Mouse (Mus musculus): ENCODE results near the gene Rnaset2b. TPM values are rescaled to one million over a fixed set of nuclear protein-coding genes. Genes with fewer than 3 reads are reported as not detected.
A peak's percentile ranks its signal among the peaks of the same experiment; 100 is the strongest.
"Not testable (repeated sequence)": the region's sequence is repeated elsewhere in the genome, so short reads cannot be mapped to it uniquely, and the experiment has no call there.

The Rnaset2b gene
- polyA plus RNA-seq, 1 experiment from 2014 or later, result 116 TPM

- WGBS, result 100% methylated on average over 1 of the region's 7 CpGs
- not testable (repeated sequence) for H3K4me3 ChIP-seq; H3K9ac ChIP-seq; H3K4me2 ChIP-seq; H3K27ac ChIP-seq; H3K9me3 ChIP-seq; H3K27me3 ChIP-seq; H3K36me3 ChIP-seq; ATAC-seq (ENCODE audit: low FRiP score); H3K4me1 ChIP-seq (replicated peaks)
Measured at GRCm38 (mm10) chr17:6997778-6998490, 27.5 kb downstream of the Rnaset2b start.

- H3K4me1 ChIP-seq (replicated peaks); H3K4me2 ChIP-seq; H3K27me3 ChIP-seq; H3K4me3 ChIP-seq; ATAC-seq (ENCODE audit: low FRiP score); H3K36me3 ChIP-seq; H3K9me3 ChIP-seq; H3K27ac ChIP-seq; H3K9ac ChIP-seq: not testable (repeated sequence)
- 91% methylated on average over 8 of the region's 12 CpGs for WGBS
Measured at GRCm38 (mm10) chr17:7001790-7002585, 31.6 kb downstream of the Rnaset2b start.

GRCm38 (mm10) chr17:7003392-7003791 is 33.0 kb downstream of the Rnaset2b start:
- not testable (repeated sequence) for H3K36me3 ChIP-seq; H3K27me3 ChIP-seq; H3K9me3 ChIP-seq; ATAC-seq (ENCODE audit: low FRiP score); H3K27ac ChIP-seq; H3K4me3 ChIP-seq; H3K9ac ChIP-seq; H3K4me2 ChIP-seq; H3K4me1 ChIP-seq (replicated peaks)
- whole genome bisulfite sequencing, result no CpG with 5 or more reads among the region's 3 CpGs

GRCm38 (mm10) chr17:7005646-7006045 is 35.2 kb downstream of the Rnaset2b start:
- H3K27me3 ChIP-seq; H3K27ac ChIP-seq; H3K36me3 ChIP-seq; H3K9me3 ChIP-seq; ATAC-seq (ENCODE audit: low FRiP score); H3K4me2 ChIP-seq; H3K9ac ChIP-seq; H3K4me3 ChIP-seq; H3K4me1 ChIP-seq (replicated peaks): not testable (repeated sequence)
- WGBS, result 65% methylated on average over 4 of the region's 4 CpGs

- H3K4me2 ChIP-seq; ATAC-seq (ENCODE audit: low FRiP score); H3K9me3 ChIP-seq; H3K36me3 ChIP-seq; H3K27me3 ChIP-seq; H3K4me3 ChIP-seq; H3K27ac ChIP-seq; H3K4me1 ChIP-seq (replicated peaks); H3K9ac ChIP-seq: not testable (repeated sequence)
Measured at GRCm38 (mm10) chr17:7008885-7009284, 38.5 kb downstream of the Rnaset2b start.

GRCm38 (mm10) chr17:7009440-7009839 is 39.0 kb downstream of the Rnaset2b start:
- no CpG with 5 or more reads among the region's 7 CpGs for WGBS
- not testable (repeated sequence) for H3K4me2 ChIP-seq; H3K9ac ChIP-seq; H3K27me3 ChIP-seq; H3K27ac ChIP-seq; H3K4me1 ChIP-seq (replicated peaks); H3K4me3 ChIP-seq; H3K36me3 ChIP-seq; ATAC-seq (ENCODE audit: low FRiP score); H3K9me3 ChIP-seq

- not testable (repeated sequence) for H3K9me3 ChIP-seq; ATAC-seq (ENCODE audit: low FRiP score)
Measured at GRCm38 (mm10) chr17:7009901-7010300, 39.5 kb downstream of the Rnaset2b start.

GRCm38 (mm10) chr17:7014190-7014589 is 43.8 kb downstream of the Rnaset2b start:
- no CpG with 5 or more reads among the region's 1 CpGs for WGBS
- H3K4me2 ChIP-seq; ATAC-seq (ENCODE audit: low FRiP score); H3K27me3 ChIP-seq; H3K9ac ChIP-seq; H3K9me3 ChIP-seq; H3K27ac ChIP-seq; H3K4me3 ChIP-seq; H3K4me1 ChIP-seq (replicated peaks); H3K36me3 ChIP-seq: not testable (repeated sequence)

More at GRCm38 (mm10) chr17:7009901-7010300, 39.5 kb downstream of the Rnaset2b start:
- not testable (repeated sequence) for H3K9ac ChIP-seq; H3K4me3 ChIP-seq; H3K4me2 ChIP-seq; H3K4me1 ChIP-seq (replicated peaks); H3K27ac ChIP-seq; H3K36me3 ChIP-seq; H3K27me3 ChIP-seq
- WGBS, result 73% methylated on average over 4 of the region's 9 CpGs

- 0% methylated on average over 7 of the region's 14 CpGs for WGBS
- not testable (repeated sequence) for H3K4me2 ChIP-seq
- peak; percentile 88 for ATAC-seq (ENCODE audit: low FRiP score)
Measured at GRCm38 (mm10) chr17:7025257-7025656, 54.8 kb downstream of the Rnaset2b start, which contains the start of gene Gm1604a. TSS of gene Gm1604a (plus strand) at chr17:7025568.

GRCm38 (mm10) chr17:7025764-7026346 is 55.4 kb downstream of the Rnaset2b start:
- peak; percentile 50 for ATAC-seq (ENCODE audit: low FRiP score)
- not testable (repeated sequence) for H3K4me3 ChIP-seq; H3K27me3 ChIP-seq; H3K36me3 ChIP-seq; H3K9me3 ChIP-seq; H3K4me2 ChIP-seq; H3K9ac ChIP-seq; H3K4me1 ChIP-seq (replicated peaks); H3K27ac ChIP-seq
- whole genome bisulfite sequencing, result 41% methylated on average over 3 of the region's 14 CpGs

More at GRCm38 (mm10) chr17:7025257-7025656, 54.8 kb downstream of the Rnaset2b start, which contains the start of gene Gm1604a:
- not testable (repeated sequence) for H3K9ac ChIP-seq; H3K36me3 ChIP-seq; H3K4me3 ChIP-seq; H3K27ac ChIP-seq; H3K9me3 ChIP-seq; H3K4me1 ChIP-seq (replicated peaks); H3K27me3 ChIP-seq

- not testable (repeated sequence) for H3K4me1 ChIP-seq (replicated peaks); ATAC-seq (ENCODE audit: low FRiP score); H3K4me2 ChIP-seq; H3K27me3 ChIP-seq; H3K9ac ChIP-seq; H3K36me3 ChIP-seq; H3K4me3 ChIP-seq; H3K9me3 ChIP-seq; H3K27ac ChIP-seq
- 79% methylated on average over 7 of the region's 7 CpGs for WGBS
Measured at GRCm38 (mm10) chr17:7030204-7030603, 59.8 kb downstream of the Rnaset2b start.

- not testable (repeated sequence) for H3K36me3 ChIP-seq; H3K4me3 ChIP-seq; H3K4me2 ChIP-seq; H3K27me3 ChIP-seq; H3K27ac ChIP-seq; ATAC-seq (ENCODE audit: low FRiP score); H3K9me3 ChIP-seq; H3K9ac ChIP-seq; H3K4me1 ChIP-seq (replicated peaks)
- WGBS, result 74% methylated on average over 3 of the region's 6 CpGs
Measured at GRCm38 (mm10) chr17:7030622-7031174, 60.3 kb downstream of the Rnaset2b start.

Measured in hindbrain, embryonic 13.5 days (tissue).